Mouse (Mus musculus) ES-E14 (cell line): ENCODE measurements around the gene Dstn. TPM values are rescaled to one million over a fixed set of nuclear protein-coding genes. Genes with fewer than 3 reads are reported as not detected.

Source experiments
- DNase-seq: peaks from one replicate; pipeline ENCODE4 v3.0.0-alpha.2; 2013; ENCODE audit warnings: low read depth, low spot score
- H3K27ac ChIP-seq: 2 replicates; pipeline ENCODE4 v1.5.1; 2012; ENCODE audit warnings: low read depth, mild to moderate bottlenecking, low read length, moderate library complexity, mixed read lengths; ENCODE audit not compliant: poor library complexity, insufficient read depth, severe bottlenecking
- H3K36me3 ChIP-seq: 2 replicates; pipeline ENCODE4 v1.6.1; 2012; ENCODE audit warnings: mild to moderate bottlenecking, low read length, moderate library complexity, mixed read lengths; ENCODE audit not compliant: control insufficient read depth, poor library complexity, insufficient read depth, severe bottlenecking
- H3K4me1 ChIP-seq, 2 experiments: fragments of 150-350 bp in 1 of 2; sonication (generic) in 1 of 2; 2 replicates each; pipeline ENCODE4 v1.6.1; 2012; ENCODE audit warnings: low read length in 2 of 2, mild to moderate bottlenecking in 1 of 2, mixed read lengths in 1 of 2; ENCODE audit not compliant: control insufficient read depth in 2 of 2, insufficient read depth in 2 of 2, poor library complexity in 1 of 2
- H3K4me3 ChIP-seq, 2 experiments: fragments of 150-350 bp in 1 of 2; sonication (generic) in 1 of 2; 2 replicates each; pipeline ENCODE4 v1.5.1; 2012; ENCODE audit warnings: low read length in 2 of 2, low read depth in 1 of 2, mild to moderate bottlenecking in 1 of 2, mixed read lengths in 1 of 2; ENCODE audit not compliant: insufficient read depth in 1 of 2, poor library complexity in 1 of 2, severe bottlenecking in 1 of 2
- H3K9ac ChIP-seq: 2 replicates; pipeline ENCODE4 v1.6.1; 2012; ENCODE audit warnings: low read depth, mild to moderate bottlenecking, low read length, mixed read lengths; ENCODE audit not compliant: poor library complexity, insufficient read depth, severe bottlenecking
- H3K9me3 ChIP-seq: fragments of 150-350 bp; sonication (generic); 2 replicates; pipeline ENCODE4 v1.6.1; 2012; ENCODE audit warnings: low read depth, mild to moderate bottlenecking, low read length; ENCODE audit not compliant: control insufficient read depth, insufficient read depth
- CHD2 ChIP-seq: IDR thresholded peaks from 2 replicates; pipeline ENCODE4 v1.6.1; 2014; ENCODE audit warnings: mild to moderate bottlenecking, low read depth, low read length, inconsistent platforms
- HCFC1 ChIP-seq: IDR thresholded peaks from 2 replicates; pipeline ENCODE4 v1.6.1; 2012; ENCODE audit warnings: low read length, inconsistent platforms, borderline replicate concordance; ENCODE audit not compliant: insufficient read depth
- MAFK ChIP-seq: IDR thresholded peaks from 2 replicates; pipeline ENCODE4 v1.6.1; 2014; ENCODE audit warnings: mild to moderate bottlenecking, low read depth, low read length, inconsistent platforms; ENCODE audit not compliant: insufficient read depth
- ZC3H11A ChIP-seq: IDR thresholded peaks from 2 replicates; pipeline ENCODE4 v1.6.1; 2012; ENCODE audit warnings: low read depth, mild to moderate bottlenecking, inconsistent platforms, low read length, borderline replicate concordance
- ZNF384 ChIP-seq: IDR thresholded peaks from 2 replicates; pipeline ENCODE4 v1.6.1; 2012; ENCODE audit warnings: low read depth, low read length, inconsistent platforms
- in situ Hi-C, 2 experiments: fragments of 600-800 bp; cut with MboI; formaldehyde crosslinking; loops; one replicate each; pipeline ENCODE4 v1.15.1; 2025; ENCODE audit warnings: low sequenced_read_pairs in 2 of 2, inconsistent platforms in 1 of 2; ENCODE audit not compliant: unreplicated experiment in 2 of 2
- total RNA-seq: library from RNA; depleted of rRNA; stranded (reverse); fragments of 300-350 nt; gene quantifications from 2 replicates; pipeline ENCODE4 v1.2.3, GENCODE M21; 2012

The Dstn gene
- total RNA-seq, 1 experiment, result 391 TPM

DNA sequence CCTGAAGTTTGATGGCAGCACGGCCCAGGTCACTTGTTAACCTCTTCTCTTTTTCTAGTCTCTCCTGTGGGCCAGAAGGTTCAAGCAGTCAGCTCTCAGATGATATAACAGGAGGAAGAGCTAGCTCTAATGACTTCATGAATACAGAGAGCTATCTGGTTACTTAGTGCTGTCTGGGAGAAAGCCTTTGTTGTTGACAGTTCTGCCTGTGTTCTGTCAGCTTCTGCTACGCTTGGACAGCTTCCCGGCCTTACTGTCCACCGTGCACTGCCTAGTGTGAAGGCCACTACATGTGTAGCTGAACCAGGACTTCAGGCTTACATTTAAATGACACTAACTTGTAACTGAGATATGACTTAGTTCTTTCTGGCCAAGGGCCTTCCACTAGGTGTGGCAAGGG is 33.3 kb downstream of the Dstn start:
- TF ChIP-seq HCFC1 (no peak), CHD2 (no peak), ZNF384 (no peak)
- H3K4me1 ChIP-seq, result peaks cover 0 to 6% of the 10 kb centered on the region in 2 experiments; a peak in 2 of 4 replicates
- peaks cover 66% of the 10 kb centered on the region for H3K36me3 ChIP-seq
- H3K9me3 ChIP-seq, result no peaks in the 10 kb centered on the region
- H3K4me3 ChIP-seq, result no peak overlapping the region
- H3K9ac ChIP-seq, result no peak overlapping the region
- no peak overlapping the region for H3K27ac ChIP-seq
- in situ Hi-C loops, result no loop called here
- no peak for DNase-seq

DNA sequence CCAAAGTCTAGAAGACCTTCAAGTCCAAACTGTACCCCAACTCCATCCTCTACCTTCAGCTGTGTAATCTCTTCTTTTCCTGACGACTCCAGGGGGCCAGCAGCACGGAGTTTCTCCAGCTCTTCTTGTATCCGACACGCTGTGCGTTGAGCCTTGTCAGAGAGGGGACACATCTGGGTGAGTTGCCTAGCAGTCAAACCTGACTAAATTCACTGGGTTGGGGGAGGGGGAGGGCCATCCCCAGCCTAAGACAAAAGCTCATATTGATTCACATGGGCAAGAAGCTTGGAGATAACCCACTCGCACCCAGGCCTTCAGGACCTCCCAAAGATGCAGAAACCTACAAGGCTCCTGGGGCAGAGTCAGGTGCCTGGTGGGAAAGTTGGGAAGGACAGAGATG is 34.1 kb downstream of the Dstn start:
- Histone ChIP-seq H3K36me3 (peaks cover 70% of the 10 kb centered on the region), H3K9me3 (no peaks in the 10 kb centered on the region), H3K27ac (no peak overlapping the region), H3K4me3 (no peak overlapping the region), H3K4me1 (peaks cover 0 to 6% of the 10 kb centered on the region in 2 experiments; a peak in 2 of 4 replicates), H3K9ac (no peak overlapping the region)
- DNase-seq, result no peak
- in situ Hi-C loops, result no loop called here
- no peak for TF ChIP-seq HCFC1
- TF ChIP-seq ZC3H11A, result no peak
- TF ChIP-seq ZNF384, result no peak
- no peak for TF ChIP-seq MAFK
- TF ChIP-seq CHD2, result no peak

DNA sequence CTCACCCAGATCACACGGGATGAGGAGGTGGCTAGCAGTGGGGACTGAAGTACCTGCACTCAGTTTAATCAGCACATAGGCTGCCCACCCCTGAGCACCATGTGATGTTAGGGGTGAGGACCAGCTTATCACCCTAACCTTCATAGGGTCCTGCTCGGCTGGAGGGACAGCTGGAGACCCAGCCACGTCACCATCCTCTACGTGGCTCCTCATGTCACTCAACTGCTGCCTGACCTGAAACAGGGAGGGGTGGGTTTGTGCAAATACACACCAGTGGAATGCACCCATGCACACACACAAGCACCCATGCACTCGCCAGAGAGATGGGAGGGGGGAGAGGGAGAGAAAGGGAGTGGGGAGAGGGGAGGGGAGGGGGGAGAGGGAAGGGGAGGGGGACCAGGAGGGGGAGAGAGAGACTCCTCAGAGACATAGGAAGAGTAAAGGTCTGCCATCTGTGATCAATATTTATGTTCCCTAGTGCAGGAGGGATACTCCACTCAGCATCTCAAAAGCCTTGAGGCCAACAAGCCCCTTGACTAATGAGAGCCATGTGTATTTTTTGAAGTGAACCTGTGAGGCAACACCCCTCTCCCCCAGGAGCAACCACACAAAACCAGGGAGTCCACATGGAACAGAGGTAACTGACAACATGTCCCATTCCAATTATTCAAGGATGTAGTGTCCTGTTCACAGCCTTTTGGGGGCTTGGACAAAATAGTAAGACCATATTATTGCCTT is 35.3 kb downstream of the Dstn start:
- H3K9me3 ChIP-seq, result no peaks in the 10 kb centered on the region
- H3K27ac ChIP-seq, result no peak overlapping the region
- no peak overlapping the region for H3K9ac ChIP-seq
- in situ Hi-C loops, result no loop called here
- H3K36me3 ChIP-seq, result peaks cover 76% of the 10 kb centered on the region
- no peak overlapping the region for H3K4me3 ChIP-seq
- peaks cover 0 to 6% of the 10 kb centered on the region in 2 experiments; a peak in 2 of 4 replicates for H3K4me1 ChIP-seq
- no peak for TF ChIP-seq CHD2
- TF ChIP-seq ZC3H11A, result no peak
- TF ChIP-seq HCFC1, result no peak
- TF ChIP-seq MAFK, result no peak
- no peak for TF ChIP-seq ZNF384
- DNase-seq, result no peak

DNA sequence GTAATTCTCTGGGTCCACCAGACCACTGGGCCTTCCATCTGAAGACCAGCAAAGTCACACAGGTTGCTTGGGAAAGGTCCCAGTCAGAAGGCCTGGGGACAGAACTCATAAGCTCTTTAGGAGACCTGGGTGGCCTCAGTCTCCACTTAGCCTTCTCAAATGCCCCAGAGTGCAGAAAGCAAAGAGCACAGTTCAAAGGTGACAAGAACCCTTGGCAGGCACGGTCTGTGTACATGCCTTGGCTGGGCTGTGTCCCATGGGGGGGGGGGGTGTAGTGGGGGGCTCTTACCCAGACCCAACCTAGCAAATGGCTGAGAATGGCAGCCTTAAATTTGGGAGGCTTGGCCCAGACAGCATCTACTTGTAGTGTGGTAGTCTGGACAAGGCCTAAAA is 35.9 kb downstream of the Dstn start:
- H3K27ac ChIP-seq, result no peak overlapping the region
- no peaks in the 10 kb centered on the region for H3K9me3 ChIP-seq
- TF ChIP-seq CHD2 (no peak), ZNF384 (no peak), HCFC1 (no peak), MAFK (no peak), ZC3H11A (no peak)
- H3K4me1 ChIP-seq, result peaks cover 0 to 6% of the 10 kb centered on the region in 2 experiments; a peak in 2 of 4 replicates
- in situ Hi-C loops, result no loop called here
- DNase-seq, result no peak
- H3K4me3 ChIP-seq, result no peak overlapping the region
- H3K9ac ChIP-seq, result no peak overlapping the region
- peaks cover 76% of the 10 kb centered on the region for H3K36me3 ChIP-seq
